Mouse (Mus musculus) liver, adult 2 months (tissue): ENCODE data around the gene Yy2.

Source experiments
- CTCF ChIP-seq: fragments of 200-500 bp; IDR thresholded peaks from 2 replicates; pipeline ENCODE4 v1.5.1; 2011; ENCODE audit warnings: low read depth, low read length, control low read depth
- POLR2A ChIP-seq: fragments of 200-500 bp; IDR thresholded peaks from 2 replicates; pipeline ENCODE4 v1.6.1; 2011; ENCODE audit warnings: low read length, control low read depth; ENCODE audit not compliant: insufficient read depth; ENCODE audit errors: extremely low read depth

DNA sequence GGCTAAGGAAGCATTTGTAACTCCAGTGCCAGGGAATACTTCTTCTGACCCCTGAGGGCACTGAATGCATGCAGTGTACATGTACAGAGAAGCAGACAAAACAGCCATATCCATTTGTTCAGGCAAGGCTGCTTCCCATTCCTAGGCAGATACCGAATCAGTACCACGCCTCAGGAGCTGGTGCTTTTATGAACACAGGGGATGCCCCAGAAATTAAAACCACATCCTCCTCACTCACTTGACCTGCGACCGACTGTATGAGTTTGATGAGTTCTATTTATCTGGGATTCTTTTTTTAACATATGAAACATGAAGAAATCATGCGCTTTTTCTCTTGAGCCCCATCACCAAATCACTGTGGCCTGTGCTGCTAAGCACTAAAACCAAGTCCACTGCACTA, 28.0 kb upstream of the Yy2 start:
- TF ChIP-seq POLR2A, result no peak
- no peak for TF ChIP-seq CTCF
